Mouse (Mus musculus) cerebellum, adult 2 months (tissue): ENCODE measurements at regions not wholly inside any gene's neighbourhood (a gene's known extent, or its start where the extent isn't known, plus 50 kb on each side); places are given as distances from the start of the nearest gene placed in this dataset.

Source experiments
- DNase-seq, 2 experiments: peaks; one replicate each; pipeline ENCODE4 v3.0.0; 2021
- H3K27ac ChIP-seq: fragments of 200-500 bp; 2 replicates; pipeline ENCODE4 v1.5.1; 2012; ENCODE audit warnings: low read length, control low read depth, inconsistent platforms; ENCODE audit not compliant: insufficient read depth
- H3K27me3 ChIP-seq: fragments of 200-500 bp; 2 replicates; pipeline ENCODE4 v1.6.1; 2012; ENCODE audit warnings: inconsistent platforms, mild to moderate bottlenecking, low read length, moderate library complexity; ENCODE audit not compliant: control insufficient read depth, insufficient read depth
- H3K4me1 ChIP-seq: fragments of 200-500 bp; 2 replicates; pipeline ENCODE4 v1.6.1; 2011; ENCODE audit warnings: low read length; ENCODE audit not compliant: control insufficient read depth, insufficient read depth
- H3K4me3 ChIP-seq: fragments of 200-500 bp; replicated peaks from 2 replicates; pipeline ENCODE3; 2011; ENCODE audit warnings: mild to moderate bottlenecking, low read depth, low read length, control low read depth; ENCODE audit not compliant: insufficient read depth
- CTCF ChIP-seq: fragments of 200-500 bp; IDR thresholded peaks from 2 replicates; pipeline ENCODE4 v1.5.1; 2011; ENCODE audit warnings: low read depth, mild to moderate bottlenecking, control low read depth, low read length, moderate library complexity, borderline replicate concordance; ENCODE audit not compliant: insufficient read depth
- POLR2A ChIP-seq: fragments of 200-500 bp; IDR thresholded peaks from 2 replicates; pipeline ENCODE4 v1.6.1; 2011; ENCODE audit warnings: low read length, control low read depth, borderline replicate concordance; ENCODE audit not compliant: insufficient read depth
- WGBS: fragments of 180-500 bp; shearing (Covaris S2); methylation state at CpG from one replicate; pipeline ENCODE4 v1.1.7; 2018; 5-methylcytosine and 5-hydroxymethylcytosine counted together

- Histone ChIP-seq H3K4me3 (no peak overlapping the region), H3K4me1 (no peaks in the 10 kb centered on the region), H3K27me3 (no peaks in the 10 kb centered on the region), H3K27ac (no peak overlapping the region)
- no peak for DNase-seq
- 78% methylated on average over 4 of the region's 4 CpGs for WGBS
- TF ChIP-seq CTCF: no peak
- no peak for TF ChIP-seq POLR2A
Observed at GRCm38 (mm10) chr1:83900135-83900534, 463.8 kb downstream of the Pid1 start.

DNA sequence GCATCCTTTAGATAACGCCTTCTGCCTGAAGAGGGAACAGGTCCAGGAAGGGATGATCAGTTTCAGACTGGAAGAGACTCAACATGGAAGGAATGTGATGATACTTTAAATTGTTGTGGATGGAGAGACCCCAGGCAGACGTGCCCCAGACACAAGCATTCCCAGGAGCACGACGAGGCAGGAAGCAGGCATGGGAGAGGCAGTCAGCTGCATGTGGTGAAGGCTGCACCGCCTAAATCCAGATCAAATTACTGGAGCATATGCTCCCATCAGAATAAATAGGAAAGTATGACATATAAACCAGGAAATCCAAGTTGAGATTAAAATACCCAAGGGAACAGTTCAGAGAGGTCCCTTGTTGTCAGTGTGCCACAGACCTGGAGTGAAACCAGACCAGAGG, 467.3 kb downstream of the Pid1 start:
- no peak overlapping the region for H3K27ac ChIP-seq
- no peak for DNase-seq
- no peaks in the 10 kb centered on the region for H3K4me1 ChIP-seq
- WGBS: 27% methylated on average over 5 of the region's 5 CpGs
- no peak for TF ChIP-seq POLR2A
- no peak for TF ChIP-seq CTCF
- H3K27me3 ChIP-seq: no peaks in the 10 kb centered on the region
- H3K4me3 ChIP-seq: no peak overlapping the region

DNA sequence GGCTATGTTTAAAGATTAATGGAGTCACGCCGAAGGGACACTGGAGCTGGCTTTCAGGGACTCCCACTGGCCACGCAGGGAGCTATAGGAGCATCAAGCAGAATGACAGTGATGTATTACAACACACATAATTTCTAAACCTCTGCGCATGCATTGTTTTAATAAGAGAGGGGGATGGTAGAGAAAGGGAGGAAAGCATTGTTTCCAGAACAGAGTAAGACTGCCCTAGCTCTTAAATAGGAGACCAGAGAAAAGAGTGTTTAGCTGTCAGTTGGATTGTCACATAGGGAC, 471.1 kb upstream of the Sphkap start:
- Histone ChIP-seq H3K4me3 (no peak overlapping the region), H3K4me1 (no peaks in the 10 kb centered on the region), H3K27ac (no peak overlapping the region), H3K27me3 (no peaks in the 10 kb centered on the region)
- DNase-seq: no peak
- WGBS: 81% methylated on average over 4 of the region's 4 CpGs
- TF ChIP-seq POLR2A (no peak), CTCF (no peak)

DNA sequence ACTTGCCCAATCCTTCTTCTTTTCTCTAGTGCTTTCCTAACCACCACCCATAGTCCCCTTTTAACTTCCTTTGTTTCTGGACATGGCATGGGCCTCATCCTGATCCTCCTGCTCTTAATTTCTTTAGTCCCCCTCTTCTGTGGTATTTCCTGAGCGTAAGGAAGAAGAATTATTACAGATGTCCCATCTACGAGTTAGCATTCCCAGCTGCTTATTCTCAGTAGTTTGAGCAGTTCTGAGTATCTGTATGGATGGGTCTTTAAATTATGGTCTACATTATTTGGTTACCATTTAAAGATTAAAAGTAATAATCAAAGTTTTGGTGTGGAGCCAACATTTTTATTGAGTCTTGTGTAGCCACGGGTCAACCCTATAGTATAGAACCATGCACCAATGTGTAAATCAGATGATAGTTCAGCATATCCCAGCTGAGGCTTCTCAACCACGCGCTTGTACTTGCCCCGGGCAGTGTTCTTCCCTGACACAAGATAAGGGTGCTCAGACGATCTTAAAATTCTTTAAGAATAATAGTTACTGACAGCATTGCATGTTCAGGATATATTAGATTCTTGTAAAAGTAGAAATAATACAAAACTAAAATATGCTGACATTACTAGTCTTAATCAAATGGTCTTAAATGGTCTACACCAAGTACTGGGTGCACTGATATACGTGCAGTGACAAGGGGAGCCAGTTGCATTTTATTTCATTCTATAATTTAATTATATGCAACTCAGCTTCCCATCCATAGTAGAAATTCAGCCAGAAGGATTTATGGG, 470.5 kb upstream of the Sphkap start:
- no peak overlapping the region for H3K4me3 ChIP-seq
- WGBS: 93% methylated on average over 8 of the region's 8 CpGs
- TF ChIP-seq CTCF (no peak), POLR2A (no peak)
- no peak for DNase-seq
- no peaks in the 10 kb centered on the region for H3K27me3 ChIP-seq
- no peak overlapping the region for H3K27ac ChIP-seq
- H3K4me1 ChIP-seq: no peaks in the 10 kb centered on the region

GRCm38 (mm10) chr1:83870853-83871567, 463.0 kb upstream of the Sphkap start:
- no peak for DNase-seq
- 26% methylated on average over 5 of the region's 5 CpGs for WGBS
- no peaks in the 10 kb centered on the region for H3K27me3 ChIP-seq
- TF ChIP-seq CTCF: no peak
- no peak for TF ChIP-seq POLR2A
- no peak overlapping the region for H3K27ac ChIP-seq
- H3K4me3 ChIP-seq: no peak overlapping the region
- no peaks in the 10 kb centered on the region for H3K4me1 ChIP-seq

- no peak for DNase-seq
- Histone ChIP-seq H3K27me3 (no peaks in the 10 kb centered on the region), H3K27ac (no peak overlapping the region), H3K4me1 (no peaks in the 10 kb centered on the region), H3K4me3 (no peak overlapping the region)
- 30% methylated on average over 2 of the region's 2 CpGs for WGBS
- TF ChIP-seq CTCF (no peak), POLR2A (no peak)
Observed at GRCm38 (mm10) chr1:83869046-83869445, 461.0 kb upstream of the Sphkap start.

- H3K4me1 ChIP-seq: no peaks in the 10 kb centered on the region
- no peak overlapping the region for H3K27ac ChIP-seq
- WGBS: 64% methylated on average over 1 of the region's 1 CpGs
- TF ChIP-seq POLR2A: no peak
- TF ChIP-seq CTCF: no peak
- H3K4me3 ChIP-seq: no peak overlapping the region
- H3K27me3 ChIP-seq: no peaks in the 10 kb centered on the region
- DNase-seq: no peak
Observed at GRCm38 (mm10) chr1:83862541-83862940, 454.5 kb upstream of the Sphkap start.

DNA sequence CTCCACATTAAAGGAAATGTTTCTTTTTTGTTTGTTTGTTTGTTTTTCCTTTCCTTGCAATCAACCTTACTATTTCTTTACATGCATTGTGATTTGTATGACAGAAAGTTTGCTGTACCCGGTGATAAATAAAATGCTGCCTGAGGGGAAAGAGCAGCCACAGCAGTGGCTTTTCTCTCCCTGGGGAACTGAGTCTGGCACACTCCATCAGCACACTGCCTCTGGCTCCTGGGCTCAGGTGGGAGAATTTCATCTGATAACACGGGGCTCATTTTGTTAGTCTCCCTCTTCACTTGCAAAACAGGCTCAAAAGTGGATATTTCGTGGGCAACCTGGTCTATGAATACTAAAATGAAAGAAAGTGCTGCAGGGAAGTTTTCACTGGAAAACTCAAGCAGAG, 454.1 kb upstream of the Sphkap start:
- WGBS: 45% methylated on average over 3 of the region's 3 CpGs
- no peak for TF ChIP-seq POLR2A
- no peak for TF ChIP-seq CTCF
- Histone ChIP-seq H3K27me3 (no peaks in the 10 kb centered on the region), H3K4me1 (no peaks in the 10 kb centered on the region), H3K27ac (no peak overlapping the region), H3K4me3 (no peak overlapping the region)
- no peak for DNase-seq
